Mouse (Mus musculus) embryonic facial prominence, embryonic 13.5 days (tissue): ENCODE results near the gene Klf15. TPM values are rescaled to one million over a fixed set of nuclear protein-coding genes. Genes with fewer than 3 reads are reported as not detected.

Source experiments
- ATAC-seq: fragments of 200-750 bp; cut with Nextera tagmentation; 2 replicates; pipeline ENCODE4 v1.8.0; 2017; ENCODE audit warnings: low read depth; ENCODE audit not compliant: insufficient number of reproducible peaks, insufficient read depth, low FRiP score, low TSS enrichment
- H3K27ac ChIP-seq: fragments of 300-500 bp; sonication (generic); 2 replicates; pipeline ENCODE4 v1.5.1; 2015; ENCODE audit warnings: moderate library complexity, mild to moderate bottlenecking, inconsistent platforms
- H3K27me3 ChIP-seq: fragments of 300-500 bp; sonication (generic); 2 replicates; pipeline ENCODE4 v1.6.1; 2015; ENCODE audit warnings: mild to moderate bottlenecking, inconsistent platforms
- H3K36me3 ChIP-seq: fragments of 300-500 bp; sonication (generic); 2 replicates; pipeline ENCODE4 v1.6.1; 2015; ENCODE audit warnings: mild to moderate bottlenecking, inconsistent platforms
- H3K4me1 ChIP-seq: fragments of 300-500 bp; sonication (generic); 2 replicates; pipeline ENCODE4 v1.6.1; 2015; ENCODE audit warnings: inconsistent platforms
- H3K4me2 ChIP-seq: fragments of 300-500 bp; sonication (generic); 2 replicates; pipeline ENCODE4 v1.6.1; 2015; ENCODE audit warnings: moderate library complexity, mild to moderate bottlenecking, inconsistent platforms
- H3K4me3 ChIP-seq: fragments of 300-500 bp; sonication (generic); 2 replicates; pipeline ENCODE4 v1.5.1; 2015; ENCODE audit warnings: mild to moderate bottlenecking, inconsistent platforms
- H3K9ac ChIP-seq: fragments of 300-500 bp; sonication (generic); 2 replicates; pipeline ENCODE4 v1.6.1; 2015; ENCODE audit warnings: mild to moderate bottlenecking, inconsistent platforms
- H3K9me3 ChIP-seq: fragments of 300-500 bp; sonication (generic); 2 replicates; pipeline ENCODE4 v1.6.1; 2016; ENCODE audit warnings: inconsistent platforms
- WGBS: fragments of 180-500 bp; shearing (Covaris S2); methylation state at CpG from one replicate; pipeline ENCODE4 v1.1.7; 2015; ENCODE audit warnings: mixed read lengths; 5-methylcytosine and 5-hydroxymethylcytosine counted together
- polyA plus RNA-seq: library from polyadenylated mRNA; unstranded; fragments of >200 nt; fragmentation: Nextera tagmentation; extraction: Ambion mirVana; gene quantifications from 2 replicates; pipeline ENCODE4 v1.2.1, GENCODE M21; 2015

Klf15 gene
- polyA plus RNA-seq, 1 experiment from 2014 or later: 7.5 TPM

- H3K4me2 ChIP-seq: no peak overlapping the region
- ATAC-seq: no peak
- no peaks in the 10 kb centered on the region for H3K9me3 ChIP-seq
- WGBS: 88% methylated on average over 3 of the region's 3 CpGs
- H3K27me3 ChIP-seq: no peaks in the 10 kb centered on the region
- no peak overlapping the region for H3K9ac ChIP-seq
- no peak overlapping the region for H3K27ac ChIP-seq
- no peak overlapping the region for H3K4me3 ChIP-seq
- H3K4me1 ChIP-seq: peaks cover 8% of the 10 kb centered on the region
- no peaks in the 10 kb centered on the region for H3K36me3 ChIP-seq
Observed at GRCm38 (mm10) chr6:90494566-90494965, 32.2 kb downstream of the Klf15 start.

- Histone ChIP-seq H3K4me3 (no peak overlapping the region), H3K9ac (no peak overlapping the region), H3K9me3 (no peaks in the 10 kb centered on the region), H3K36me3 (no peaks in the 10 kb centered on the region), H3K27me3 (no peaks in the 10 kb centered on the region), H3K4me1 (peaks cover 8% of the 10 kb centered on the region), H3K4me2 (no peak overlapping the region), H3K27ac (no peak overlapping the region)
- ATAC-seq: no peak
- WGBS: 44% methylated on average over 6 of the region's 7 CpGs
Observed at GRCm38 (mm10) chr6:90495282-90495912, 33.0 kb downstream of the Klf15 start.

- Histone ChIP-seq H3K4me1 (peaks cover 8% of the 10 kb centered on the region), H3K9me3 (no peaks in the 10 kb centered on the region), H3K9ac (no peak overlapping the region), H3K4me2 (no peak overlapping the region), H3K27ac (no peak overlapping the region), H3K4me3 (no peak overlapping the region), H3K36me3 (no peaks in the 10 kb centered on the region), H3K27me3 (no peaks in the 10 kb centered on the region)
- 43% methylated on average over 3 of the region's 3 CpGs for WGBS
- ATAC-seq: no peak
Observed at GRCm38 (mm10) chr6:90496217-90496616, 33.8 kb downstream of the Klf15 start.

GRCm38 (mm10) chr6:90499509-90499908 is 37.1 kb downstream of the Klf15 start:
- no peak overlapping the region for H3K4me3 ChIP-seq
- WGBS: 45% methylated on average over 4 of the region's 4 CpGs
- H3K27me3 ChIP-seq: no peaks in the 10 kb centered on the region
- no peak overlapping the region for H3K27ac ChIP-seq
- peaks cover 8% of the 10 kb centered on the region for H3K4me1 ChIP-seq
- no peaks in the 10 kb centered on the region for H3K36me3 ChIP-seq
- H3K9me3 ChIP-seq: no peaks in the 10 kb centered on the region
- 0 out of 2 replicates have a peak overlapping the region, but pooled peaks have one; percentile 11 for H3K9ac ChIP-seq
- ATAC-seq: no peak
- H3K4me2 ChIP-seq: no peak overlapping the region

- Histone ChIP-seq H3K4me3 (no peak overlapping the region), H3K9me3 (no peaks in the 10 kb centered on the region), H3K4me2 (no peak overlapping the region), H3K9ac (no peak overlapping the region), H3K27ac (no peak overlapping the region), H3K4me1 (peaks cover 9% of the 10 kb centered on the region), H3K36me3 (no peaks in the 10 kb centered on the region), H3K27me3 (no peaks in the 10 kb centered on the region)
- ATAC-seq: no peak
- 68% methylated on average over 8 of the region's 8 CpGs for WGBS
Observed at GRCm38 (mm10) chr6:90501222-90501940, 39.0 kb downstream of the Klf15 start.

GRCm38 (mm10) chr6:90505906-90506305 is 43.5 kb downstream of the Klf15 start:
- no peak overlapping the region for H3K9ac ChIP-seq
- no peak overlapping the region for H3K4me3 ChIP-seq
- no peaks in the 10 kb centered on the region for H3K9me3 ChIP-seq
- ATAC-seq: no peak
- H3K27ac ChIP-seq: peak overlapping the region; percentile 79
- no peak overlapping the region for H3K4me2 ChIP-seq
- no peaks in the 10 kb centered on the region for H3K27me3 ChIP-seq
- H3K4me1 ChIP-seq: peaks cover 33% of the 10 kb centered on the region
- H3K36me3 ChIP-seq: no peaks in the 10 kb centered on the region
- whole genome bisulfite sequencing: 45% methylated on average over 6 of the region's 6 CpGs

- Histone ChIP-seq H3K27me3 (no peaks in the 10 kb centered on the region), H3K4me3 (no peak overlapping the region), H3K4me1 (peaks cover 33% of the 10 kb centered on the region), H3K27ac (peak overlapping the region; percentile 79), H3K4me2 (peak overlapping the region; percentile 5; the same call in 1 of the 2 replicates), H3K36me3 (no peaks in the 10 kb centered on the region), H3K9me3 (no peaks in the 10 kb centered on the region), H3K9ac (no peak overlapping the region)
- ATAC-seq: no peak
- WGBS: 45% methylated on average over 16 of the region's 16 CpGs
Observed at GRCm38 (mm10) chr6:90506673-90507311, 44.4 kb downstream of the Klf15 start.

GRCm38 (mm10) chr6:90507443-90507842 is 45.1 kb downstream of the Klf15 start:
- no peak for ATAC-seq
- H3K36me3 ChIP-seq: no peaks in the 10 kb centered on the region
- H3K27ac ChIP-seq: peak overlapping the region; percentile 79
- no peak overlapping the region for H3K9ac ChIP-seq
- H3K4me2 ChIP-seq: no peak overlapping the region
- peaks cover 33% of the 10 kb centered on the region for H3K4me1 ChIP-seq
- H3K27me3 ChIP-seq: no peaks in the 10 kb centered on the region
- H3K9me3 ChIP-seq: no peaks in the 10 kb centered on the region
- H3K4me3 ChIP-seq: no peak overlapping the region

- no peak overlapping the region for H3K9ac ChIP-seq
- H3K27me3 ChIP-seq: no peaks in the 10 kb centered on the region
- no peaks in the 10 kb centered on the region for H3K9me3 ChIP-seq
- 21% methylated on average over 4 of the region's 4 CpGs for WGBS
- ATAC-seq: no peak
- H3K4me3 ChIP-seq: no peak overlapping the region
- H3K4me1 ChIP-seq: peaks cover 33% of the 10 kb centered on the region
- no peaks in the 10 kb centered on the region for H3K36me3 ChIP-seq
- H3K4me2 ChIP-seq: no peak overlapping the region
- H3K27ac ChIP-seq: peak overlapping the region; percentile 22; the same call in 1 of the 2 replicates
Observed at GRCm38 (mm10) chr6:90508197-90508624, 45.8 kb downstream of the Klf15 start.

GRCm38 (mm10) chr6:90509085-90509484 is 46.7 kb downstream of the Klf15 start:
- no peak overlapping the region for H3K27ac ChIP-seq
- H3K36me3 ChIP-seq: no peaks in the 10 kb centered on the region
- H3K4me1 ChIP-seq: peaks cover 33% of the 10 kb centered on the region
- H3K9me3 ChIP-seq: no peaks in the 10 kb centered on the region
- H3K9ac ChIP-seq: no peak overlapping the region
- no peaks in the 10 kb centered on the region for H3K27me3 ChIP-seq
- no peak overlapping the region for H3K4me2 ChIP-seq
- no peak for ATAC-seq
- WGBS: 72% methylated on average over 6 of the region's 6 CpGs
- no peak overlapping the region for H3K4me3 ChIP-seq

- Histone ChIP-seq H3K27me3 (no peaks in the 10 kb centered on the region), H3K9me3 (no peaks in the 10 kb centered on the region), H3K27ac (no peak overlapping the region), H3K4me2 (no peak overlapping the region), H3K4me1 (peaks cover 14% of the 10 kb centered on the region), H3K4me3 (no peak overlapping the region), H3K36me3 (no peaks in the 10 kb centered on the region), H3K9ac (no peak overlapping the region)
- no peak for ATAC-seq
- WGBS: 82% methylated on average over 5 of the region's 5 CpGs
Observed at GRCm38 (mm10) chr6:90512416-90512815, 50.0 kb downstream of the Klf15 start.
